Mouse (Mus musculus) MN1 (cell line): ENCODE data around the gene Pias1.
A peak's percentile ranks its signal among the peaks of the same experiment; 100 is the strongest.

Source experiments
- DNase-seq: peaks from one replicate; pipeline ENCODE4 v3.0.0-alpha.2; 2016; ENCODE audit warnings: low spot score

Gene Pias1

GRCm38 (mm10) chr9:62857216-62857615 lies 130.5 kb downstream of the Pias1 start:
- DNase-seq = no peak

- DNase-seq = no peak
These were observed 133.2 kb downstream of the Pias1 start for GRCm38 (mm10) chr9:62854483-62854882.

DNA sequence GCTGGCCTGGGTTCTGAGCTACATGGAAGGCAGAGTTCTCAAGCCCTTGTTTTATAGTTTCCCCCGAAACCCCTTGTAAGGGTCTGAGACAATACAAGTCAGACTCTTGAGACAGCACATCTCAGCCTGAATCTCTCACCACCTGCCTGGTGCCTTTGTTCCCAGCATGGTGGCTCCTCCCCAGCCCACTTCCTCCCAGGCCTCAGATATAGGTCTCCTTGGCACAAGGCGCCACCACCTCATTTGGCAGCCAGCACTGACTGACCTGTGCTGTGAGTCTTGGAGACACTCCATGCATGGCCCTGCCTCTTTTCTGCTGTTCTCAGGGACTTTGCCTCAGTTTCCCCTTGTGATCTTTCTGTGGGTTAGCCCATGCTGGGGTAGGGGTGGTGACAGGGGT lies 136.2 kb downstream of the Pias1 start:
- no peak for DNase-seq

DNA sequence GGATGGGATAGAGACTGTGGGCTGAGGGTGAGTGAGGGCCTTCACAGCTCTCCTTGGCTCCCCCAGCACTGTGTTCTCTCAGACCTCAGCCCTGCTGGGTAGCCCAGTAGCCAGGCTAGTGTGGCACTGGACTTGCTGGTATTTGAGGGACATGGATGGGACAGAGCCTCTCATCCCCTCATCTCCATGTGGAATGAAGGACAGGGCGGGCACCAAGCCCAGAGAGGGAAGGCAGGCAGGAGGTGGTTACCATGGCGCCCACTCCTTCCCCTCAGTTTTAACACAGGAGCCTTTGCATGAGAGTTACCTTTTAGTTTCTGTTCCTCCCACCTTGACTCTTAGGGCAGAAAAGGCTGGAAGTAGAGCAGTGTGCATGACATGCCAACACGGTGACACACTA lies 139.1 kb downstream of the Pias1 start:
- DNase-seq = no peak

GRCm38 (mm10) chr9:62847694-62848093 lies 140.0 kb downstream of the Pias1 start:
- peak; percentile 87 for DNase-seq

GRCm38 (mm10) chr9:62844461-62844860 lies 143.3 kb downstream of the Pias1 start:
- DNase-seq = no peak

- DNase-seq = no peak
These were observed 144.2 kb downstream of the Pias1 start for GRCm38 (mm10) chr9:62843356-62844024.

DNA sequence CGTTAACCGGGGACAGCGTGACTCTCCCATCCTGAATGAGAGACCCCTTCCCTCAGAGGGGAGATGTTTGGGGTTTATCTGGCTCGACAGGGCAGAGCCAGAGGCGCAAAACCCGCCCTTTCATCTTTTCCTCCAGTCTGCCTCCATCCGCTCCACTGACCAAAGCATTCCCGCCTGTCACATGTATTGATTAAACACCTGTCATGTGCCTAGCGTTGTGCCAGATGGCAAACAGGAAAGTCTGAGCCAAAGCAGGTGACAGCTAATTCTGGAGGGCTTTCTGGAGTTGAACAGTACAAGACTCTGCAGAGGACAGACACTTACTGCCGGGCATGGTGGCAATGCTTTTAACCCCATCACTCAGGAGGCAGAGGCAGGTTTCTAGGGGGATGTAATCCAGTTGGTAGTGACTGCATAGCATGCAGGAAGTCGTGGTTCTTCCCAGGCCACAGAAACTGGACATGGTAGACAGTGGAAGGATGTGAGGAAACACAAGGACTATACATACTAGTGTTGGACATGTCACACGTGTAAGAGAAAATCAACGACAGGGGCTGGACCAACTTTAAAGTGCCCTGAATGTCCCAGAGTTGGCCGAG lies 148.5 kb downstream of the Pias1 start:
- peak; percentile 42 for DNase-seq

GRCm38 (mm10) chr9:62838506-62839171 lies 149.1 kb downstream of the Pias1 start, which contains the start of gene Cln6:
Cln6 (plus strand) TSS chr9:62838785.
- DNase-seq = peak; percentile 81

DNA sequence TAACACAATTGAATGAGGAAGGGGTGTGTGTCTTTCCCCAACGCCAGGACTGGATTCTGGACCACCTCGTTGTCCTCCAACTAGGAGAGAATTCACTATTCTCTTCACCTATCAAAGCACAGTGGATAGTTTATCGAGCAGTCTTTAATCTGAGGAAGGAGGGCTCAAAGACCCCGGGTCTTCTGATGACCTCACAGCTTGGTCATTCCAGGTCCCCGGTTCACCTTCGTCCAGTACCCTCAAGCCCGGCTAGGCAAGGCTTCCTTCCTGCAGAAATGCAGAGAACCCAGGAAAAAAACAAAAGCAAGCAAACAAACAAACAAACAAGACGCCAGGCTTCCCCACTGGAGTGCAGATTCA lies 149.6 kb downstream of the Pias1 start:
- DNase-seq = no peak

DNA sequence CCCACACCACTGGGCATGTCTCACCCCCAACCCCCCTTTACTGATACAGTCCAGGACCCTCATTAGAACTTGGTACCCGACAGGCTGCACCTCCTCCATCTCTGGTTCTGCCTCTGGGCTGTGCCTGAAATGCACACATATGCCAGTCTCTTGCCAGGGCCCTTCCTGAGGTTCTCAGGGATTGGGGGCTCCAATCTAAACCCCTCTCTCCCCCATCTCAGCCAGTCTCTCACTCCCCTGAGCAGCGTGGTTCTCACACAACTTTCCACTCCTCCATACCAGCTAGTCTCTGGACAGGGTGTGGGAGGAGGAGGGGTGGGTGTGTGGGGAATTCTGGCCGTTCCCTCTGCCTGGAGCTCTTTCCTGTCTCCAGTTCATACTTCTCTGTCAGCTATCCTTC lies 150.1 kb downstream of the Pias1 start:
- no peak for DNase-seq

DNA sequence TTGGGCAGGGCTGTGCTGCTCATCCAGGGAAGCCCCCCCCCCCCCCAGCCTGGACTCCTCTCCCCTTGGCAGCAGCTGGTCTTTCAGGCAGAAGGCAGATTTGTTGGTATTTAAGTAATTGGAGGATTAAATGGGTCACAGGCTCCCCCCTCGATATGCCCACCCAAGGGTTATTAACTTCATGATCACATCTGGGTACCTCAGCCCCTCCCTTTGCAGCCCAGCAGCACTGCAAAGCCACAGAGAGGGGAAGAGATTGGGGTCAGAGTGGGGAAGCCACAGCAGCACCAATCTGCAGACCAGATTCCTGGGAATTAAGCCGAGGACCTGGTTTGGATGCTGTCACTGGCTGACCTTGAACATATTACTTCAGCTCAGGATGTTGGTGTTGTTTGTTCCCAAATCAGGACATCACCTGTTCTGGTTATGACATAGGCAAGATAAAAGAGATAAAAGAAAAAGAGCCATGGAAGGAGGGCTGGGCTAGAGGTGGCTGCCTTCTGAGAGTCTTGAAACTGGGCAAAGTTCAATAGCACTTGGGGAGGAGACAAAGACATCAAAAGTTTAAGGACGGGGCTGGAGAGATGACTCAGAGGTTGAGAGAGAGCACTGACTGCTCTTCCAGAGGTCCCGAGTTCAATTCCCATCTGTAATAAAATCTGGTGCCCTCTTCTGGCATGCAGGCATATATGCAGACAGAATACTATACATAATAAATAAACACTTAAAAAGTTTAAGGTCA lies 151.8 kb downstream of the Pias1 start:
- DNase-seq = no peak

- no peak for DNase-seq
These were observed 152.8 kb downstream of the Pias1 start for GRCm38 (mm10) chr9:62834906-62835305.

GRCm38 (mm10) chr9:62829877-62830276 lies 157.8 kb downstream of the Pias1 start:
- DNase-seq = peak; percentile 44

- DNase-seq = peak; percentile 98
These were observed 159.1 kb downstream of the Pias1 start for GRCm38 (mm10) chr9:62828662-62829086.
